Mouse (Mus musculus) naive thymus-derived CD4-positive, alpha-beta T cell, adult 2 months (primary cell): Measurements from ENCODE around the gene Spsb4.

Experiments used
- DNase-seq: peaks from one replicate; pipeline ENCODE4 v3.0.0-alpha.2; 2011; ENCODE audit warnings: low read depth

The Spsb4 gene

DNA sequence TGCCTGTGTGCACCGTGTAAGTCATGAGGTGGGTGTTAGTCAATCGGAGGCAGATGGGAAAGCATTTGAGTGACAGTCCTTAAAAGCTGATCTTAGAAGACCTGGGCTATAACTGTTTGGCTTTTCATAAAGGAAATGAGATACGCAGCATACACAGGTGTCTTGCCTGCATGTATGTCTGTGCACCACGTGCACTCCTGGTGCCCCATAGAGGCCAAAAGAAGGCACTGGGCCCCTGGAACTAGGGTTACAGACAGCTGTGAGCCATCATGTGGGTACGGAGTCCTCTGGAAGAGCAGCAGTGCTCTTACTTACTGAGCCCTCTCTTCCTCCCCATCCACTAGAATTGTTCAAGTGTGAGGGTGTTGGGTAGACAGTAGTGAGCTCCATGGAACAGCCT is 70.1 kb downstream of the Spsb4 start:
- no peak for DNase-seq

- no peak for DNase-seq
These were observed 71.5 kb downstream of the Spsb4 start for GRCm38 (mm10) chr9:96947171-96947570.

GRCm38 (mm10) chr9:96944517-96944916 is 74.1 kb downstream of the Spsb4 start:
- DNase-seq = no peak

DNA sequence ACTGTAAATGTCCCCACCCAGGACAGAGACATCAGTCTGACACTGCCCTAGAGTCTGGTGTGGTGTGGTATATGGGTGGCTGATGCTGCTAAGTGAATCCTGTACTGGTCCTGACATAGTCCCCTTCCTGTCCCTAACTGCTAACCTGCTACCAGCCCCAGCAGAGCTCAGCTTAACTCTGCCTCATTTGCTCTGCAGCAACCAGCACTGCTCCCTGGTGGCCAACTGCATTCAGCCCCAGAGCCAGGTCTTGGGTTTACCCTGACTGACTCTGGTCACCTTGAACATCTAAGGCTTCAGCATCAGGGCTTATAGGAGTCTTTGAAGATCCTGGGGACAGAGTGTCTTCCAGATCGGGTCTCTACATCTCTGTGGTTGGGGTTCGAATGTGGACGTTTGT is 75.7 kb downstream of the Spsb4 start:
- peak; percentile 82 for DNase-seq

GRCm38 (mm10) chr9:96938887-96939286 is 79.8 kb downstream of the Spsb4 start:
- no peak for DNase-seq

DNA sequence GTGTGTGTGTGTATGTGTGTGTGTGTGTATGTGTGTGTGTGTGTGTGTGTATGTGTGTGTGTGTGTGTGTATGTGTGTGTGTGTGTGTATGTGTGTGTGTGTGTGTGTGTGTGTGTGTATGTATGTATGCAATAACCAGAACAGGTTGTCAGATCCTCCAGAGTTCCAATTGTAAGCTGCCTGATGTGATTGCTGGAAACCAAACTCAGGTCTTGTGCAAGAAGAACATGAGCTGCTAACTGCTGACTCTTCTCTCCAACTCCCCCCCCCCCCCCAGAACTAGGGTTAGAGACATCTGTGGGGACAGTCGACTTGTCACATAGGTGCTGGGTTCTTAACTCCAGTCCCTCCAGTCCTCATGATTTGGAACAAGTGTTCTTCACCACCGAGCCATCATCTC is 82.2 kb downstream of the Spsb4 start:
- DNase-seq = peak; percentile 69

- peak; percentile 94 for DNase-seq
These were observed 82.9 kb downstream of the Spsb4 start for GRCm38 (mm10) chr9:96935556-96936300.

DNA sequence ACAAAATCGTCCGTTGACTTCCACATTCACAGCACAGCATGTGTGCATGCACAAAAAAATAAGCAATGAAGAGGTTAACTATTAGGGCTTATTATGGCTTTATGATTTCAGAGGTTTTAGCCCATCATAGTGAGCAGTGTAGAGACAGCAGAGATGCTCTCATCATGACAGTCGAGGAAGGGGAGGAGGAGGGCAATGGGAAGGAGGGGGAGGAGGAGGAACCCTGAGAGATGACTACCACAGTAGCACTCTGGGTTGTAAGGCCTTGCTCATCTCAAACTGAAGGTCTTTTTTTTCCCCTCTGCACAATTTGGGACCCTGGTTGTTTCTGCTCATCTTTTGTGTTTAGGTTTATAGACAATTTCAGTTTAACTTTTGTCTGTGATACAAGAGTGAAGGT is 83.8 kb downstream of the Spsb4 start:
- no peak for DNase-seq

GRCm38 (mm10) chr9:96932751-96933150 is 85.9 kb downstream of the Spsb4 start:
- no peak for DNase-seq

- DNase-seq = no peak
These were observed 94.9 kb downstream of the Spsb4 start for GRCm38 (mm10) chr9:96923577-96924316.

GRCm38 (mm10) chr9:96923119-96923518 is 95.5 kb downstream of the Spsb4 start:
- DNase-seq = no peak

GRCm38 (mm10) chr9:96916620-96917538 is 101.8 kb downstream of the Spsb4 start:
- peak; percentile 98 for DNase-seq

- DNase-seq = no peak
These were observed 102.6 kb downstream of the Spsb4 start for GRCm38 (mm10) chr9:96916076-96916475.

DNA sequence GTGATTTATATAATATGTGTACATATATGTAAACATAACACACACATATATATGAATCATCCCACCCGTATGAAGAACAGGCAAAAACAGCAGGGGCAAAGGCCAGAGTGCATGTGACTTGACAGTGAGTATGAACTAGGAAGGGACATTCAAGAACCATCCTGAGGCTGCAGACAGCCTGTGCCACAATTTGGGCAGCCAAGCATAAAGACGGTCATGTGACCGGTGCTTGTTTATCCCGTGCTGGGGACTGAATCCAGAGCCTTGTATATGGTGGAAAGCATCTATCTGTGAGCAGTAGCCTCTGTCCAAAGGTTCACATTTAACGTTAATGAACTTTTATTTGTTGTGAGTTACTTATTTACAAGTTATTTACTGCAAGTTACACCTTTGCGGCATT is 103.8 kb downstream of the Spsb4 start:
- DNase-seq = no peak

DNA sequence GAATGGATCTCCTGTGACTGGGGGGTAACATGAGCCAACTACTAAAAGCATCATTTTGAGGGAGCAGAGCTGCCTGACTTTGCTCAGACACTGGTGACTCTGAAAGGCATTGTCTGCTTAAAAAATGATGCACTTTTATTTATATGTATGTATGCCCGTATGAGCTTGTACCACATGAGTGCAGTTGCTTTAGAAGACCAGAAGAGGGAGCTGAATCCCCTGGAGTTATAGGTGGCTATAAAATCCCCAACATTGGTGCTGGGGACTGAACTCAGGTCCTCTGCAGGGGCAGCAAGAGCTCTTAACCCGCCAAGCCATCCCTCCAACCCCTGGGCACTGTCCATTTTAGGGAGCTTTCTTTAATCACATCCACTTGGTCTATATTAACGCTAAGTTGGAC is 104.6 kb downstream of the Spsb4 start:
- peak; percentile 34 for DNase-seq

- DNase-seq = no peak
These were observed 109.1 kb downstream of the Spsb4 start for GRCm38 (mm10) chr9:96909503-96909902.

DNA sequence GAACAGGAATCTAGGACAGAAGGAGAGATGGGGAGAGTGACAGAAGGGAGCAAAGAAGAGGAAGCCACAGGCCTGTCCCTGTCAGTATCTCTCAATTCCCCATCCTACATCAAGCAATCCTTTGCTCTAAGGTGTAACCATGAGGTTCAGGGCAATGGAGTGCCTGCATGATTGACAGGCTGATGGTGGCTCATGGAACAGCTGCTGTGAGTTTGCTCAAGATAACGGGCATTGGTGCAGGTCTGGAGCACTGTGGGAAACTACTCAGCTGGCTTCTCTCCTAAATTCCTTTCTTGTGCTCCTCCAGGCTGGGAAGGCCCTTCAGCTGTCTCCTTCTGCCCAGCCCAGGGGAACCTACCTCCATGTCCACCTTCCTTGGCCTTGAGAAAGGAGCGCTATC is 109.9 kb downstream of the Spsb4 start:
- DNase-seq = no peak

GRCm38 (mm10) chr9:96904360-96905355 is 114.0 kb downstream of the Spsb4 start:
- DNase-seq = no peak

GRCm38 (mm10) chr9:96899717-96900116 is 118.9 kb downstream of the Spsb4 start:
- no peak for DNase-seq

GRCm38 (mm10) chr9:96899004-96899403 is 119.6 kb downstream of the Spsb4 start:
- no peak for DNase-seq

- DNase-seq = no peak
These were observed 122.0 kb downstream of the Spsb4 start for GRCm38 (mm10) chr9:96896690-96897089.
